Mouse (Mus musculus) small intestine, adult 2 months (tissue): ENCODE data around the gene Aif1. TPM values are rescaled to one million over a fixed set of nuclear protein-coding genes. Genes with fewer than 3 reads are reported as not detected.

Source experiments
- H3K27ac ChIP-seq: fragments of 200-500 bp; 2 replicates; pipeline ENCODE4 v1.5.1; 2012; ENCODE audit warnings: low read depth, low read length, control low read depth, inconsistent platforms; ENCODE audit not compliant: insufficient read depth
- H3K27me3 ChIP-seq: fragments of 200-500 bp; 2 replicates; pipeline ENCODE4 v1.6.1; 2012; ENCODE audit warnings: mild to moderate bottlenecking, moderate library complexity, low read length, inconsistent platforms; ENCODE audit not compliant: control insufficient read depth, insufficient read depth
- H3K36me3 ChIP-seq: fragments of 200-500 bp; 2 replicates; pipeline ENCODE4 v1.6.1; 2012; ENCODE audit warnings: mild to moderate bottlenecking, low read length, control low read depth, inconsistent platforms; ENCODE audit not compliant: control insufficient read depth, insufficient read depth
- H3K4me1 ChIP-seq: fragments of 200-500 bp; 2 replicates; pipeline ENCODE4 v1.6.1; 2012; ENCODE audit warnings: low read length, inconsistent platforms, mixed read lengths; ENCODE audit not compliant: control insufficient read depth, insufficient read depth, insufficient read length
- H3K4me3 ChIP-seq: fragments of 200-500 bp; 2 replicates; pipeline ENCODE4 v1.5.1; 2012; ENCODE audit warnings: low read depth, mild to moderate bottlenecking, control low read depth, inconsistent platforms, low read length, moderate library complexity
- CTCF ChIP-seq: fragments of 200-500 bp; IDR thresholded peaks from 2 replicates; pipeline ENCODE4 v1.5.1; 2012; ENCODE audit warnings: low read depth, mild to moderate bottlenecking, control low read depth, inconsistent platforms, low read length, moderate library complexity, mixed read lengths; ENCODE audit not compliant: insufficient replicate concordance, insufficient read length; ENCODE audit errors: extremely low read depth
- POLR2A ChIP-seq: fragments of 200-500 bp; IDR thresholded peaks from 2 replicates; pipeline ENCODE4 v1.6.1; 2012; ENCODE audit warnings: low read depth, mild to moderate bottlenecking, control low read depth, inconsistent platforms, low read length, moderate library complexity
- WGBS: fragments of 180-500 bp; shearing (Covaris S2); methylation state at CpG from one replicate; pipeline ENCODE4 v1.1.7; 2018; 5-methylcytosine and 5-hydroxymethylcytosine counted together
- polyA plus RNA-seq: library from polyadenylated mRNA; depleted of rRNA; stranded (reverse); fragments of >200 nt; gene quantifications from 2 replicates; pipeline ENCODE4 v1.2.3, GENCODE M21; 2012

The Aif1 gene
- polyA plus RNA-seq, 1 experiment = 1.6 TPM

DNA sequence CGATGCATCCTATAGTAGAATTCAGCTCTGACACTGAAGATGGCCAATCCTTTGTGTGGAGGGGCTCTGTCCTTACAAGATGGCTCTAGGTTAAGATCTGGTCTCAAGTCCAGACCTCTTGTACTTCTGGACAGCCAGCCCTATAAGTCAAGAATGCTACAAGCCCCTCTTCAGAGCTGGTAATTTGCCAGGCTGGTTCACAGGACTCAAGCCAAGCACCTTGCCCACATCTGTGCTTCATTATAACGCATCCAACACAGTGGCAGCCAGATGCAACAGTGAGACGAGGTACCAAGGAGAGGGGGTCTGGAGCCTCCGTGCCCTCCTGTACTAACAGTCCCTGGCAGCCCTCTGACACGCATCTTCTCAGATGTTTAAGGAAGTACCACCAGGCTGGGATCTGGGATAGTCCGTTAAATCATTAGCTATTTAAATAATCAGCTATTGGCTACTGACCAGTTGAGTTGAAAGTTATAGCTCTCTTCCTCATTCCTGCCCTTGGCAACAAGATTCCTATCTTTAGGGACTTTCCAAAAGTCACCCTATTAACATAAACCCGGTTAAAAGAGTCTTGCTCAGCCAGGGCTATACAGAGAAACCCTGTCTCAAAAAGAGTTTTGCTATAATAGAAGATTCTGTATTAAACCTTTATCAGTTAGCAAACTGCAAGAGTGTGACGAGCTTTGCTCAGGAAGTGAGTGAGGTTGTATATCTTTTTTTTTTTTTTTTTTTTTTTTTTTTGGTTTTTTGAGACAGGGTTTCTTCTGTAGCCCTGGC, 1.5 kb downstream of the Aif1 start:
- Histone ChIP-seq H3K27ac (peak overlapping the region; percentile 79), H3K4me1 (peaks cover 18% of the 10 kb centered on the region), H3K36me3 (no peaks in the 10 kb centered on the region), H3K27me3 (no peaks in the 10 kb centered on the region), H3K4me3 (no peak overlapping the region)
- 15% methylated on average over 8 of the region's 8 CpGs for WGBS
- TF ChIP-seq CTCF = no peak
- TF ChIP-seq POLR2A = no peak

DNA sequence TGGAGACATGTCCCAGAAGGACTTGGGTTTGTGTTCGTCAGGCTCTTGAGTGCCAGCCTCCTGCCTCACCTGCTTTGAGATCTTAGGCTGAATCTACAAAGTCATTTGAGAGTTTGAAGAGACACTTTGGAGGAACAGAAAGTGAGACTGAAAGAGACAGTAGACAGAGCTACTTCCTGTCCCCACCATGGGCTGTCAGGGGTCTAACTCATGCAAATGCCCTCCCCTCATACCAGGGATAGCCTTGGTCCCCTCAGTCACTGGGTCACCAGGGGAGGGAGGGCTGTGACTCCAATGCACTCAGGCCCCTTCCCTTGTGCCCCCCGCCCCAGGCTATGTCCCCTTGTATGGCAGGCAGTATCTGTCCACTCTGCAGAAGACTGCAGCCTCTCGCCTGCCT, 2.5 kb downstream of the Aif1 start:
- TF ChIP-seq POLR2A (no peak), CTCF (no peak)
- Histone ChIP-seq H3K4me1 (peaks cover 18% of the 10 kb centered on the region), H3K27me3 (no peaks in the 10 kb centered on the region), H3K27ac (peak overlapping the region; percentile 79), H3K36me3 (no peaks in the 10 kb centered on the region), H3K4me3 (no peak overlapping the region)
- WGBS = 74% methylated on average over 3 of the region's 3 CpGs

DNA sequence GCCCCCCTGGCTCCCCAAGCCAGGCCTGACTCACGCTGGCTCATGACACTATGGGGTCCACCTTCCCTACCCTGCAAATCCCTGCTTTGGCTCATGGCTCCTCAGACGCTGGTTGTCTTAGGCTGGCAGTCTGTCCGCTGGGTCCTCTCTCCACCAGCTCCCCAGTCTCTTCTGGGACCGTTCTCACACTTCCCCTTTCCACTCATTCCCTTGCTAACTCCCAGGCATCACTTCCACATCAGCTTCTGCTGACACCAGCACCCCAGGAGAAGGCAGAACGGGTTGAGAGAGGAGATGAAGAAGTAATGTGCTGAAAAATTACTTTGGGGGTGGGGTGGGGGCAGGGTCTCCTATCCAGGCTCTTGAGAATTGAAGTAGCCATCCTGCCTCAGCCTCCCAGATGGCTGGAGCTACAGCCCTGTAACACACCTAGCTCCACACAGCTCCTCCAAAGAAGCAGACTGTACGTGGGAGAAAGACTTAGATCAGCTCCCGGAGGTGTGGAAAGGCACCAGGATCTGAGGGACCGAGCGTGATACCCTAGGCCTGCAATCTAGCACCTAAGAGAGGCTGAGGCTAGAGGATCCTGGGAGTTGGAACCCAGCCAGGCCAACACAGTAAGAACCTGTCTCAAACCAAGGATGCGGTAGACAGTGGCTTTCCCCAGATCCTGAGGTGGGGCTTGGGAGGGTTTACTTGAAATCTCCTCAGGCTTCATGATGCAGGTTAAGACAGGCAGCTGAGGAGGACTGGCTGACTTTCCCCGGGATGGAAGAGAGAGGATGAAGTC, 3.2 kb downstream of the Aif1 start:
- WGBS = 73% methylated on average over 11 of the region's 11 CpGs
- H3K4me3 ChIP-seq = peak overlapping the region; percentile 39
- peaks cover 18% of the 10 kb centered on the region for H3K4me1 ChIP-seq
- no peaks in the 10 kb centered on the region for H3K36me3 ChIP-seq
- no peaks in the 10 kb centered on the region for H3K27me3 ChIP-seq
- H3K27ac ChIP-seq = peak overlapping the region; percentile 79
- TF ChIP-seq POLR2A (no peak), CTCF (no peak)

DNA sequence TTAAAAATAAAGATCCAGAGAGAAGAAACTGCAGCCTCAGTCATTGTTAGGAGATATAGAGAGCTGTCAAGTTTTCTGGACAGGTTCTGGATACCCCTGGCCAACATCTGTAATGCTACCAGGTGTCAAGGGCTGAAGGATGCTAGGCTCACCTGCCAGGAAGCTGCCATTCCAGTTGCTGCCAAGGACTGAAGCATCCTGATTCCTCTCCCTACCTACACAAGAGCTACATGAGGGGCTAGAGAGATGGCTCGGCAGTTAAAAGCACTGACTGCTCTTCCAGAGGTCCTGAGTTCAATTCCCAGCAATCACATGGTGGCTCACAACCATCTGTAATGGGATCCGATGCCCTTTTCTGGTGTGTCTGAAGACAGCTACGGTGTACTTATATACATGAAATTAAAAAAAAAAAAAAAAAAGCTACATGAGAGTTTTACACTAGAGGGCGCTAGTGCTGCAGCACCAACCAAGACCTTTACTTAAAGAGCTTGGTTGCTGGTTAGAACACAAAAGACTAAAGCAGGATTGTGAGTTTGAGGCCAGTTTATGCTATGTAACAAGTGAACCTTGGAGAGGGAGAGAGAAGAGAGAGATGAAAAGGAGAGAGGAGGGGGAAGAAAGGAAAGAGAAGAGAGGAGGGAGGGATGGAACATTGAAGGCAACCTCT, 7.2 kb downstream of the Aif1 start:
- Histone ChIP-seq H3K27ac (no peak overlapping the region), H3K4me3 (no peak overlapping the region), H3K27me3 (no peaks in the 10 kb centered on the region), H3K36me3 (no peaks in the 10 kb centered on the region), H3K4me1 (peaks cover 17% of the 10 kb centered on the region)
- TF ChIP-seq POLR2A (no peak), CTCF (peak; percentile 32; the same call in 1 of the 2 replicates)
- WGBS = 10% methylated on average over 4 of the region's 4 CpGs

DNA sequence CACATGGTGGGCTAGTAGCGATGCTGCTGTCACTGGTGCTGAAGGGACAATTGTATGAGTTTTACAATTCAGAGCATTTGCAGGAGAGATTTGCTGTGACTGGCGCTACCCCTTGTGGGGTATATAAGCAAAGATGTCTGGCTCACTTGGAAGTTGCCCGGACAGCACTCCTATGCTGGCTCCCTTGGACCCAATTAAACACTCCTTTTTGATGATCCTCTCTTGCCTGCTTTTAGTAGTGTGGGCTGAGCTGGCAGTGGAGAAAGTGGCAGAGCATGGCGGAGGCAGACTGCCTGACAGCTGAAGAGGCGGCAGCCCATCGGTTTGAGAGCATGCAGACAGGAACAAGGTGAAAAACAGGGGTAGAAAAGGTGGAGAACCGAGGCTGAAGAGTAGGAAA, 8.1 kb downstream of the Aif1 start:
- TF ChIP-seq POLR2A = no peak
- TF ChIP-seq CTCF = no peak
- Histone ChIP-seq H3K27me3 (no peaks in the 10 kb centered on the region), H3K4me3 (no peak overlapping the region), H3K27ac (no peak overlapping the region), H3K36me3 (no peaks in the 10 kb centered on the region), H3K4me1 (peaks cover 13% of the 10 kb centered on the region)
- WGBS = 88% methylated on average over 7 of the region's 7 CpGs

DNA sequence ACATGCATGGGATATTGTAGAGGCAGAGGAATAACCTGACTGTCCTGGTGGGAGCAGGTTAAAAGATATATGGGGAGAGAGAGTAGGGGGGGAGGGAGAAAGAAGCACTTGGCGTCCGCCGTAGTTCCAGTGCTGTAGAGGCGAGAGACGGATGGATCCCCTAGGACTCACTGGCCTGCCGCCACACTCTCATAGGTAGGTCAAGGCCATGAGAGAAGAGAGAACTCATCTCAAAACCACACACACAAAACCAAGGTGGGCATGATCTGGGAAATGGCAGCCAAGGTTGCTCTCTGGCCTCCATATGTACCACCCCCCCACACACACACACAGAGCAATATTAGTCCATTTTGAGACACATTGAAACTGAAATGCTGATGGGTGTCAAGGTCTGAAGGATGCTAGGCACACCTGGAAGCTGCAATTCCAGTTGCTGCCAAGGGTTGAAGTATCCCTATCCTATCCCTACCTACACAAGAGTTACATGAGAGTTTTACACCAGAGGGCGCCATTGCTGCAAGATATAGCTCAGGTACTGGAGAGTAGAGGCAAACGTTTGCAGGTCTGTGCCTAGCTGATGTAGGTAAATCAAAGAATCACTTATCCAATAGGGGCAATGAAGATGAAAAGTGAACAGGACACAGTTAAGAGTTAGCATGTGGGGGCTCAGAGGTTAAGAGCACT, 9.4 kb downstream of the Aif1 start:
- H3K4me3 ChIP-seq = no peak overlapping the region
- peaks cover 10% of the 10 kb centered on the region; the same call in 1 of the 2 replicates for H3K4me1 ChIP-seq
- H3K27ac ChIP-seq = no peak overlapping the region
- peaks cover 7% of the 10 kb centered on the region; the same call in 1 of the 2 replicates for H3K36me3 ChIP-seq
- peak; percentile 19; the same call in 1 of the 2 replicates for TF ChIP-seq CTCF
- TF ChIP-seq POLR2A = no peak
- no peaks in the 10 kb centered on the region for H3K27me3 ChIP-seq
- 66% methylated on average over 8 of the region's 8 CpGs for WGBS
